17 mouse cellular contexts compared by ENCODE assay signal in the genomic region with DNA sequence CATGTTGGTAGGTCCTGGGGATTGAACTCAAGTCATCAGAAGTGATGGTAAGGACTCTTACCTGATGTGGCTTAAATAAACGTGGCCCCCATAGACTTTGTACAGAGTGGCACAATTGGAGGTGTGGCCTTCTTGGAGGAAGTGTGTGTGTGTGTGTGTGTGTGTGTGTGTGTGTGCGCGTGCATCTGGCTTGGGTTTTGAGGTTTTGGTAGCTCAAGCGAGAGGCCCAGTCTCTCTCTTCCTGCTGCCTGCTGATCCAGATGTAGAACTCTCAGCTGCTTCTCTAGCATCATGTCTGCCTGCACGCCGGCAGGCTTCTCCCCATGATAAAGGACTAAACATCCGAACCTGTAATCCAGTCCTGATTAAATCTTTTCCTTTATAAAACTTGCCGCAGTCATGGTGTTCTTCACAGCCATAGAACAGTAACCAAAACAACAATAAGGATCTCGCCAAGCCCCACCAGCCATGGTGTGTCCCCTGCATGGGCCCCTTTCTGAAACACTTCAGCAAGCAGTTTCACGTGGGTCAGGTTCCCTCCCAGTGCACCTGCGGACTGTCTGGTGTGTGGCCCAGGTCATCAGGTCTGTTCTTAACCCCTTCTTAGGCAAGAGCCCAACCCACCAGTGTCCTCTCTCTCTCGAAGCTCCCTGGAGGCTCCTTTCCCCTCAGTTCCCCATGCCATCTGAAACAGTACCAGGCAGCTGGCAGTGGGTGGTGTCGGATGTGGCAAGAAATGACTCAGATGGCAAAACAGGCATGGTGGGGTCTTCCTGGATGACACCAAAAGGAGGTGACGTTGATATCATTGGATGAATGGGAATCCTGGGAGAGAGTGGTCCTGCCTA. TPM values are rescaled to one million over a fixed set of nuclear protein-coding genes. Genes with fewer than 3 reads are reported as not detected.
DNase-seq lines count a peak whose midpoint lies in the region; ATAC-seq and TF ChIP-seq lines count a peak whose summit lies in the region.
"Had no signal": no experiment of that assay in that cellular context is flagged by ENCODE, and none has a peak within 500 bp of the region (broad histone marks: within the 10 kb centered on the region; RNA-seq: fewer than 3 reads in every experiment).

No protein-coding gene starts in this region.

- no peak for TF ChIP-seq EP300 in liver, postnatal 0 days (IDR thresholded peaks at IDR 0.05; ENCODE audit: low read depth)

- no peak overlapping the region for H3K4me3 ChIP-seq in liver, postnatal 0 days (ENCODE audit: low read depth, low read length)
- no peak overlapping the region for H3K4me3 ChIP-seq in forebrain, embryonic 16.5 days (replicated peaks; ENCODE audit: low read length)
- H3K4me3 ChIP-seq: gastrocnemius, adult 2 months; left cerebral cortex, adult 2 months had no signal

- no peaks in the 10 kb centered on the region for H3K9me3 ChIP-seq in liver, postnatal 0 days (ENCODE audit: low read length)
- H3K9me3 ChIP-seq in forebrain, embryonic 16.5 days (ENCODE audit: control insufficient read depth, low read length) = no peaks in the 10 kb centered on the region

- 0 out of 2 replicates have a peak, but pooled peaks have one; percentile 7 for ATAC-seq in liver, postnatal 0 days
- ATAC-seq in forebrain, embryonic 16.5 days = no peak

- no peak for TF ChIP-seq CTCF in liver, postnatal 0 days (IDR thresholded peaks at IDR 0.05; ENCODE audit: low read depth)

- H3K4me1 ChIP-seq in liver, postnatal 0 days (ENCODE audit: insufficient read depth) = peaks cover 13% of the 10 kb centered on the region
- H3K4me1 ChIP-seq in forebrain, embryonic 16.5 days (replicated peaks; ENCODE audit: control insufficient read depth, insufficient read depth, low read length) = peaks cover 35% of the 10 kb centered on the region

- H3K4me2 ChIP-seq in liver, postnatal 0 days (ENCODE audit: low read depth, low read length) = no peak overlapping the region
- H3K4me2 ChIP-seq in forebrain, embryonic 16.5 days (ENCODE audit: low read length) = no peak overlapping the region
- H3K4me2 ChIP-seq: heart, embryonic 11.5 days; liver, embryonic 11.5 days had no signal

- no peak overlapping the region for H3K27ac ChIP-seq in liver, postnatal 0 days (ENCODE audit: low read depth)
- no peak overlapping the region for H3K27ac ChIP-seq in forebrain, embryonic 16.5 days (ENCODE audit: low read length)
- H3K27ac ChIP-seq: gastrocnemius, adult 2 months; left cerebral cortex, adult 2 months had no signal

- peaks cover 46% of the 10 kb centered on the region for H3K27me3 ChIP-seq in liver, postnatal 0 days (ENCODE audit: insufficient read depth, low read length)
- no peaks in the 10 kb centered on the region for H3K27me3 ChIP-seq in splenic B cell, adult 2 months (ENCODE audit: control insufficient read depth, insufficient read depth, low read length, poor library complexity, severe bottlenecking)
- H3K27me3 ChIP-seq in forebrain, embryonic 16.5 days (replicated peaks; ENCODE audit: control insufficient read depth, insufficient read depth, low read length) = peaks cover 28% of the 10 kb centered on the region

- DNase-seq in liver, postnatal 0 days = no peak
- no peak for DNase-seq in liver
- DNase-seq in B cell, adult 2 months = peak; percentile 60 to 67
- peak; percentile 71 for DNase-seq in brain, adult 2 months (ENCODE audit: low read depth, low spot score)
- DNase-seq in splenic B cell, adult 2 months (ENCODE audit: low read depth, low spot score) = peak; percentile 70
- no peak for DNase-seq in ovary, postnatal 36 days (ENCODE audit: low spot score)
- no peak for DNase-seq in embryo, embryonic 9.5 days (ENCODE audit: extremely low spot score)
- DNase-seq: cerebellum, adult 2 months; gastrocnemius, adult 2 months; kidney, adult 11 months; kidney, postnatal 36 days; lung, postnatal 10 days had no signal

- no peaks in the 10 kb centered on the region for H3K36me3 ChIP-seq in liver, postnatal 0 days (replicated peaks; ENCODE audit: insufficient read depth, low read length)
- no peaks in the 10 kb centered on the region for H3K36me3 ChIP-seq in splenic B cell, adult 2 months (ENCODE audit: control insufficient read depth, insufficient read depth, low read length, poor library complexity, severe bottlenecking)
- no peaks in the 10 kb centered on the region for H3K36me3 ChIP-seq in forebrain, embryonic 16.5 days (ENCODE audit: control insufficient read depth, insufficient read depth)
- H3K36me3 ChIP-seq: G1E had no signal

- WGBS in liver, postnatal 0 days (ENCODE audit: insufficient replicate concordance) = 41% methylated on average over 14 of the region's 14 CpGs
- 67% methylated on average over 14 of the region's 14 CpGs for WGBS in forebrain, embryonic 16.5 days

- no peak overlapping the region for H3K9ac ChIP-seq in liver, postnatal 0 days (replicated peaks)
- H3K9ac ChIP-seq in forebrain, embryonic 16.5 days (replicated peaks; ENCODE audit: low read depth, low read length) = no peak overlapping the region

RNA-seq across cellular contexts. Expression of a gene that starts 3.4 kb away (rescaled TPM):
- 0.07 and 0.13 TPM in 2 replicates for polyA plus RNA-seq in liver, postnatal 0 days (2015; fragmentation: Nextera tagmentation; extraction: Ambion mirVana)
- polyA plus RNA-seq in forebrain, embryonic 16.5 days (2015; fragmentation: Nextera tagmentation; extraction: Ambion mirVana) = 3.4 and 5.4 TPM in 2 replicates
- polyA plus RNA-seq: G1E had no signal

RNA-seq across cellular contexts. Expression of a gene that starts 23.4 kb away (rescaled TPM):
- 568 TPM in 2 replicates for polyA plus RNA-seq in liver, postnatal 0 days (2015; fragmentation: Nextera tagmentation; extraction: Ambion mirVana)
- 652 and 659 TPM in 2 replicates for polyA plus RNA-seq in forebrain, embryonic 16.5 days (2015; fragmentation: Nextera tagmentation; extraction: Ambion mirVana)

RNA-seq across cellular contexts. Expression of a gene that starts 27.1 kb away (rescaled TPM):
- 0.23 and 0.77 TPM in 2 replicates for polyA plus RNA-seq in liver, postnatal 0 days (2015; fragmentation: Nextera tagmentation; extraction: Ambion mirVana)
- polyA plus RNA-seq in forebrain, embryonic 16.5 days (2015; fragmentation: Nextera tagmentation; extraction: Ambion mirVana) = 39.0 and 52.1 TPM in 2 replicates

RNA-seq across cellular contexts. Expression of a gene that starts 53.9 kb away (rescaled TPM):
- polyA plus RNA-seq in liver, postnatal 0 days (2015; fragmentation: Nextera tagmentation; extraction: Ambion mirVana) = 9.9 and 10.0 TPM in 2 replicates
- 4.6 and 6.4 TPM in 2 replicates for polyA plus RNA-seq in forebrain, embryonic 16.5 days (2015; fragmentation: Nextera tagmentation; extraction: Ambion mirVana)
- polyA plus RNA-seq: G1E had no signal

Comparison
In these comparisons a context has a peak if more than half of its experiments do, and no peak if none do; other contexts are left out.
1. DNase-seq: peak in B cell, adult 2 months (2 of 2), brain, adult 2 months (single experiment) and splenic B cell, adult 2 months (single experiment); none in liver, postnatal 0 days (single experiment), liver (single experiment), ovary, postnatal 36 days (single experiment) and embryo, embryonic 9.5 days (single experiment).
2. RNA of a gene that starts 27.1 kb away (polyA plus RNA-seq): 39.0 to 52.1 TPM in forebrain, embryonic 16.5 days; 0.23 to 0.77 TPM in liver, postnatal 0 days; every median in the first group is over 10 times any median in the second.